Mouse (Mus musculus): ENCODE measurements around the gene Macrod2. TPM values are rescaled to one million over a fixed set of nuclear protein-coding genes. Genes with fewer than 3 reads are reported as not detected.

Macrod2 gene
- total and polyA plus RNA-seq, 2 experiments: 2.0 to 3.3 TPM

DNA sequence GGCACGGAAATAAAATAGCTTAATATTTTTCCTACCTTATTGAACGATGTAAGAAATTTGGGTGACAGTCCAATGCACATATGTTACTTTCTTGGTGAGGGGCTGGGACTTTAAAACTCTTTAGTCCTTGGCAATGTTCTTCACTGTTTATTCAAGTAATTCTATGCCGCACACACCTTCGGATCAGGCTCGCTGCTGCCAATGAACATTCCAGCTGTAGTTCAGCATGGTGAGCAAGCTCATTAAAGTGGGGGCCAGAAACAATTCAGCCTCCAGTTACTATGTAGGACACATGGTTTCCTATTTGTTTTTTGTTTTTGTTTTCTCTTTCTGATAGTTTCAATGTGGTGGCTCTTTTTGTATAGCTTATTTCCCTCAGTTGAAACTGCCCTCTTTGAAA, 267.6 kb downstream of the Macrod2 start:
- 90% methylated on average over 5 of the region's 5 CpGs for WGBS
- DNase-seq (ENCODE audit: extremely low read depth, low read depth, low spot score): no peak
- Histone ChIP-seq H3K27ac (replicated peaks; ENCODE audit: insufficient read depth, low read depth, low read length) (no peak overlapping the region), H3K27me3 (ENCODE audit: control insufficient read depth, insufficient read depth, low read length) (no peaks in the 10 kb centered on the region), H3K36me3 (ENCODE audit: control insufficient read depth, insufficient read depth, low read length) (no peaks in the 10 kb centered on the region), H3K9ac (ENCODE audit: low read depth, low read length) (no peak overlapping the region), H3K4me1 (ENCODE audit: control insufficient read depth, insufficient read depth, low read length) (no peaks in the 10 kb centered on the region), H3K4me3 (ENCODE audit: insufficient read depth, low read depth, low read length) (no peak overlapping the region), H3K79me2 (ENCODE audit: control insufficient read depth, insufficient read depth, low read length) (no peaks in the 10 kb centered on the region)
- TF ChIP-seq POLR2A (IDR thresholded peaks at IDR 0.05; ENCODE audit: extremely low read depth, insufficient read depth, low read length): no peak
- no peak for TF ChIP-seq CTCF (IDR thresholded peaks at IDR 0.05; ENCODE audit: low read depth, low read length)

DNA sequence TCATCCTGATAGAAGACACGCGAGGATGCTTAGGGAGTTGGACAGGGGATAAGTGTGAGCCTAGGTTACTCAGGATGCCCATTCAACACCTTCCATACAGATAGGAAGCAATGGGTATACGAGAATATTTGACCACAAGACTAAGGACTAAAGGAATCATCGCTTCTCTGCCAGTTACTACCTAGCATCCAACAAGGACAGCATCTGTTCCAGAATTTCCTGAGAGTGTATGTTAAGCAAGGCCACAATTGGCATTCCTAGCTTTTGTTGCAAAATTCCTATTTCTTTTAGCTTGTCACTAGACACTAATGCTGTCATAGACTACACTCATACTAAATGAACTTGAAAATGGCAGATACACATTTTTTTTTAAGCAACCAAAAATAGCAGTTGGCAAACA, 269.3 kb downstream of the Macrod2 start:
- H3K4me3 ChIP-seq (ENCODE audit: insufficient read depth, low read depth, low read length): no peak overlapping the region
- no peaks in the 10 kb centered on the region for H3K4me1 ChIP-seq (ENCODE audit: control insufficient read depth, insufficient read depth, low read length)
- no peak for DNase-seq (ENCODE audit: extremely low read depth, low read depth, low spot score)
- no peak overlapping the region for H3K9ac ChIP-seq (ENCODE audit: low read depth, low read length)
- H3K27ac ChIP-seq (replicated peaks; ENCODE audit: insufficient read depth, low read depth, low read length): no peak overlapping the region
- TF ChIP-seq CTCF (IDR thresholded peaks at IDR 0.05; ENCODE audit: low read depth, low read length) (no peak), POLR2A (IDR thresholded peaks at IDR 0.05; ENCODE audit: extremely low read depth, insufficient read depth, low read length) (no peak)
- H3K79me2 ChIP-seq (ENCODE audit: control insufficient read depth, insufficient read depth, low read length): no peaks in the 10 kb centered on the region
- no peaks in the 10 kb centered on the region for H3K36me3 ChIP-seq (ENCODE audit: control insufficient read depth, insufficient read depth, low read length)
- H3K27me3 ChIP-seq (ENCODE audit: control insufficient read depth, insufficient read depth, low read length): no peaks in the 10 kb centered on the region
- WGBS: 88% methylated on average over 4 of the region's 4 CpGs

DNA sequence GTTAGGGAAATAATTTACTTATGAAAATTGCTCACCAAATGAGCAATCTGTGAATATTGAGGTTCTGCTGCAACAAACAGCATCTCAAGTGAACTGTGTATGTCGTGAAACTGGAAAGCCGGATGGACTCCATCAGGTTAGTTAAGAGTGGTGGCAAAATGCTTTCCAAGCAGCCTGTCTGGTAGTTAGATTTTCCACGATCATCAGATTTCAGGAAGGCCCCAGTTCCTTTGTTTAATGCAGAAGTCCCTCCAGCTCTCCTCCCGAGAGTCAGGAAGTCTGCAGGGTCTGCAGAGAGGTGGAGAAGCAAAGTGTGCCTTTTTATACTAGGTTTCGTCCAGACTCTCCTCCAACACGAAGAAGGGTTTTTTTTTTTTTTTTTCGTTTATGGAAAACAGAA, 271.7 kb downstream of the Macrod2 start:
- no peak for TF ChIP-seq CTCF (IDR thresholded peaks at IDR 0.05; ENCODE audit: low read depth, low read length)
- TF ChIP-seq POLR2A (IDR thresholded peaks at IDR 0.05; ENCODE audit: extremely low read depth, insufficient read depth, low read length): no peak
- Histone ChIP-seq H3K79me2 (ENCODE audit: control insufficient read depth, insufficient read depth, low read length) (no peaks in the 10 kb centered on the region), H3K4me1 (ENCODE audit: control insufficient read depth, insufficient read depth, low read length) (peaks cover 3% of the 10 kb centered on the region; the same call in 1 of the 2 replicates), H3K27ac (replicated peaks; ENCODE audit: insufficient read depth, low read depth, low read length) (no peak overlapping the region), H3K4me3 (ENCODE audit: insufficient read depth, low read depth, low read length) (no peak overlapping the region), H3K36me3 (ENCODE audit: control insufficient read depth, insufficient read depth, low read length) (no peaks in the 10 kb centered on the region), H3K27me3 (ENCODE audit: control insufficient read depth, insufficient read depth, low read length) (no peaks in the 10 kb centered on the region), H3K9ac (ENCODE audit: low read depth, low read length) (no peak overlapping the region)
- DNase-seq (ENCODE audit: extremely low read depth, low read depth, low spot score): no peak
- WGBS: 65% methylated on average over 7 of the region's 7 CpGs

DNA sequence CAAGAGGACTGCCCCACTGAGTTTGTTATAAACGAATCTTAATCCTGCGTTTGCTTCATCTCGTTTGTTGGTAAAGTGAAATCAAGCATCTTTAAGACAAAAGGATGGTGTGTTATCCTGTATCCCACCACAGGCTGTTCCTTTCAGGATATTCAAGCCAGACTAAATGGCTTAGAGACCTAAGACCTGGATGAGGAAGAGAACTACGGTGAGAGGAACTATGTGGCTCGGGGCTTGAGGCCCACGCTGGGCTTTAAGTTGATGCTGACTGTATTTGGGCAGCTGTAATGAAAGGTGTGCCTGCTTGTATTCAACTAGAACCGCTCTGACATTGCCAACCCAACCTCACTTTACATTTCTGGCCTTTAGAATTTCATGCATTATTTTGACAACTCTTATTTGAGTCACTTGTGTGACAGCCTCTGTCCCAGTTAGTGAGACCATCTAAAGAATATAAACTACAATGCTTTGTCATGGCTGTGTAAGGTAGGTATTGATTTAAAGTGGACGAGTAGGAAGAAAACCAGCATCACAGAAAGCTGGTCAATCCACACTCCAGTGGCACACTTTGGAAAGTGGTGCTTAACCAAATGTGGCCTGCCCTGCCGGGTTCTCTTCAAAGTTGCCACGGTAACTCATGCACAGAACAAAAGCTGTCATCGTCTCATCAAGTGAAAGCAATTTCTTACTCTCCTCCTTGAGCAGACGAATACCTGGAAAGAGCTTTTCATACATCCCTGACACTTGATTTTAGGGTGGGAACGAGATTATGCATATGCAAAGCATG, 272.3 kb downstream of the Macrod2 start:
- Histone ChIP-seq H3K4me1 (ENCODE audit: control insufficient read depth, insufficient read depth, low read length) (peaks cover 3% of the 10 kb centered on the region; the same call in 1 of the 2 replicates), H3K36me3 (ENCODE audit: control insufficient read depth, insufficient read depth, low read length) (no peaks in the 10 kb centered on the region), H3K79me2 (ENCODE audit: control insufficient read depth, insufficient read depth, low read length) (no peaks in the 10 kb centered on the region), H3K9ac (ENCODE audit: low read depth, low read length) (no peak overlapping the region), H3K4me3 (ENCODE audit: insufficient read depth, low read depth, low read length) (no peak overlapping the region), H3K27me3 (ENCODE audit: control insufficient read depth, insufficient read depth, low read length) (no peaks in the 10 kb centered on the region), H3K27ac (replicated peaks; ENCODE audit: insufficient read depth, low read depth, low read length) (no peak overlapping the region)
- no peak for DNase-seq (ENCODE audit: extremely low read depth, low read depth, low spot score)
- 79% methylated on average over 13 of the region's 13 CpGs for WGBS
- TF ChIP-seq CTCF (IDR thresholded peaks at IDR 0.05; ENCODE audit: low read depth, low read length) (no peak), POLR2A (IDR thresholded peaks at IDR 0.05; ENCODE audit: extremely low read depth, insufficient read depth, low read length) (no peak)

DNA sequence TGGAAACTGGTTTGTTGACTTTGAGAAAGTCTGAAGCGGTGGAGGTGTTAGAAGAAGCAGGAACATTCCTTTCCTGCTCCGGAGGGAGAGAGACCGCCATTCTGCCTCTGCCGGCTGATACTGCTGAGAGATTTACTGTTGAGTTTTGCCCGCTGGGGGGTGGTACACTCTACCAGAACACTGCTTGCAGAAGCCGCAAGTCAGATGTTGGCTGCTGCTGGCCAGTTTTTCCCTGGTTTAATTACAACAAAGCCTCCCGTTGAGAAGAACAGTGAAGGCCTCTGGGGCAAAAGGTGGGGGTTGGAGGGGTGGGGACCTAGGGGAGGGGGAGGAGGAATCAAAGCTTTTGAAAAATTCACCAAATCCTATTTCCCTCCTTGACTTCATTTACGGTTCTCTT, 273.2 kb downstream of the Macrod2 start:
- Histone ChIP-seq H3K79me2 (ENCODE audit: control insufficient read depth, insufficient read depth, low read length) (no peaks in the 10 kb centered on the region), H3K4me1 (ENCODE audit: control insufficient read depth, insufficient read depth, low read length) (peaks cover 3% of the 10 kb centered on the region; the same call in 1 of the 2 replicates), H3K36me3 (ENCODE audit: control insufficient read depth, insufficient read depth, low read length) (no peaks in the 10 kb centered on the region), H3K27me3 (ENCODE audit: control insufficient read depth, insufficient read depth, low read length) (no peaks in the 10 kb centered on the region), H3K4me3 (ENCODE audit: insufficient read depth, low read depth, low read length) (no peak overlapping the region), H3K27ac (replicated peaks; ENCODE audit: insufficient read depth, low read depth, low read length) (no peak overlapping the region), H3K9ac (ENCODE audit: low read depth, low read length) (no peak overlapping the region)
- WGBS: 19% methylated on average over 8 of the region's 8 CpGs
- DNase-seq (ENCODE audit: extremely low read depth, low read depth, low spot score): peak; percentile 36
- TF ChIP-seq POLR2A (IDR thresholded peaks at IDR 0.05; ENCODE audit: extremely low read depth, insufficient read depth, low read length): no peak
- TF ChIP-seq CTCF (IDR thresholded peaks at IDR 0.05; ENCODE audit: low read depth, low read length): peak; percentile 63

DNA sequence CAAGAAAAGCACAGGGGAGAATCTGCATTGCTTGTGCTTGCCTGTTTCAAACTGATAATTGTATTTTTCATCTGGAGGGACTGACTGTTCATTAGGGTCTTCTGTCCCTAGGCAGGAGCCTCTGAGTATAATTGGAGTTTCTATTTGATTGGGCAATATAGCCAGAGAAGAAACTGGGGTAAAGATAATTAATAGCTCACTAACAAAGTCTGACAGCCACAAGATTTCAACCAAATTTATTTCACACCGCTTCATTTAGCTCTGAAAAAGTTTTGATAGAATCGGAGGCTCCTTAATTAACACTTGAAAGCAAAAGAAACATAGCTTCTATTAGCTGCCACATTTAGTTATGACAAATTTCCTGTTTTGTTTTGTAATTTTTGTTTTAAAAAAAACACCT, 274.0 kb downstream of the Macrod2 start:
- TF ChIP-seq CTCF (IDR thresholded peaks at IDR 0.05; ENCODE audit: low read depth, low read length): no peak
- TF ChIP-seq POLR2A (IDR thresholded peaks at IDR 0.05; ENCODE audit: extremely low read depth, insufficient read depth, low read length): no peak
- peaks cover 3% of the 10 kb centered on the region; the same call in 1 of the 2 replicates for H3K4me1 ChIP-seq (ENCODE audit: control insufficient read depth, insufficient read depth, low read length)

More for the DNA sequence above, 274.0 kb downstream of the Macrod2 start:
- Histone ChIP-seq H3K36me3 (ENCODE audit: control insufficient read depth, insufficient read depth, low read length) (no peaks in the 10 kb centered on the region), H3K9ac (ENCODE audit: low read depth, low read length) (no peak overlapping the region), H3K79me2 (ENCODE audit: control insufficient read depth, insufficient read depth, low read length) (no peaks in the 10 kb centered on the region), H3K27ac (replicated peaks; ENCODE audit: insufficient read depth, low read depth, low read length) (no peak overlapping the region), H3K4me3 (ENCODE audit: insufficient read depth, low read depth, low read length) (no peak overlapping the region), H3K27me3 (ENCODE audit: control insufficient read depth, insufficient read depth, low read length) (no peaks in the 10 kb centered on the region)
- 73% methylated on average over 2 of the region's 2 CpGs for WGBS
- DNase-seq (ENCODE audit: extremely low read depth, low read depth, low spot score): no peak
